Mouse (Mus musculus) cerebellum, adult 8-10 months (tissue): ENCODE results near the gene Cfap157.

Experiments used
- DNase-seq: peaks from one replicate; pipeline ENCODE4 v3.0.0; 2022

Cfap157 gene

DNA sequence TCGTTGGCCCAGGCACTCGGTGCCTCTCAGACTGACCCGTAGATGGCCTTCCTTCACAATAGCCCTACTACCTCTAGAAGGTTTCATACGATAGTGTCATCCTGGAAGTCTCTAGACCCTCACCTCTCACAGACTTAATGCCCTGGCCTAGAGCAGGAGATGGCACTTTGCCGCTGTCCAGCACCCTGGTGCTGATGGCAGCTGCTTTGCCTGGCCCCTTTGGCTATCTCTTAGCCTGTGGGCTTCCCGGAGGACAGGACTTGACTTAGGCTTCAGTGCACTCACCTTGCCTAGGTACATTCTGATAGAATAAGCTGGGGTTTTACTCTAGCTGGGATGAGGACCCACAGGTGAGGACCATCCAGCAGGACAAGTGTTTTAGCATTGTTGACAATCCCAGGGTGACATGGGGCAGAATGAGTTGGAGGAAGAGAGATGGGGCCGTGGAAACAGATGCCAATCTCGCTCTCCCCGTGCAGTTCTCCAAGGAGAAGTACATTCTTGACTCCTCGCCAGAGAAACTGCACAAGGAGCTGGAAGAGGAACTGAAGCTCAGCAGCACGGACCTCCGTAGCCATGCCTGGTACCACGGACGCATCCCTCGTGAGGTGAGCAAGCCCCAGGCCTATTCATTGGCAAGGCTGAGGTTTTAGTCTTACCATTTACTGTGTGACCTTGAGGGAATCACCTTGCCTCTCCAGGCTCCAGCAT, 39.8 kb downstream of the Cfap157 start:
- no peak for DNase-seq

DNA sequence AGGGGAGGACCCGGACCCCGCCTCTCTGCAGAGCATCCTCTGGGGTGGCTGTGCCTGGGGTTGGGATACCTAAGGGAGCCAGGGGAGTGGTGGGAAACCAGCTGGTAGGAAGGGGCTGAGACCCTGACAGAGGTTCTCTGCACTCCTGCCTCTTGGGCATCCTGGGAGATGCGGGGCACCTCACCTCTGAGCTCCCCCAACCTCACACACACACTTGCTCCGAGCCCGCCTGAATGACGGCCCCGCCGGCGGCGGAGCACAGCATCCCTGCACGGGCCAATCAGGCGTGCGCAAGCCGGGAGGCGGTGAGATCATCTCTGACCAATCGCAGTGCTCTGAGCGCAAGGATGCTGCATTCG, 42.1 kb downstream of the Cfap157 start:
- DNase-seq: peak; percentile 88

DNA sequence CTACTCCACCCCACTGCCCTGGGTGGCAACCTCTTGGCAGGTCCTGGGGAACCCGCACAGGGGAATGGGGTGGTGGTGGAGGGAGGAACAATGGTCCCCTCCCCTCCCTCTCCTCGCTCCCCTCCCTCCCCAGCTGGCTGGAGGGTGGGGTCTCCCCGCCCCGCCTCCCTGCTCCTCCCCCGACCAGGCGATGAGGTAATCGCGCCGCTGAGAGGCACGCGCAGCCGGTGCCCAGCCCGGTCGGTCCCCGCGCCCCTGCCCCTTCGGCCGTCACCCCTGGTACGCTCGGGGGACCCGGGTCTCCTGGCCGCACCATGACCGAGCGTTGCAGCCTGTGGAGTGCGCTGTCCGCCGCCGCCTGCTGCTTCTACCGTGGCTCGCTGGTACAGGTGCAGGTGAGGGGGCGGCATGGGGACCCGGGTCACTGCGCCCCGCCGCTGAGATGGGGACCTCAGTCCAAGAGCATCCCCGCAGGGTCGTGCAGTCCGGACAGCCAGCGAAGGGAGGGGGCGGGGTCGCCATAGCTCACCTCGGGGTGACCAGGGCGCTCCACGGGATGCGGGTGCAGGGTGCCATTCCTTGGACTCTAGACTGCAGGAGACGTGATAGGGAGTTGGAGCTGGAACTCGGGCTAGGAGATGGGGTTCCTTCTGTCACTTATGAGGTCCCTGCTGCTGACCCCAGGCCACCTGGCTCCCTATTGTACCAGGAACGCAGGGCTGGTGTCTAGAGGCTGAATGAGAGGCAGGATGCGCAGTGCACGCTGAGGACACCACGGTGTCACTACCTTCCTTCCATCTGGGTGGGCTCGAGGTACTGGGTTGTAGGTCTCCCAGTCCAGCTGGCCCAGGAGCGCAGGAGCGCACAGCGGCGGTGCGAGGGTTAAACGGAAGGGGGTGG, 42.7 kb downstream of the Cfap157 start:
- peak; percentile 73 for DNase-seq

DNA sequence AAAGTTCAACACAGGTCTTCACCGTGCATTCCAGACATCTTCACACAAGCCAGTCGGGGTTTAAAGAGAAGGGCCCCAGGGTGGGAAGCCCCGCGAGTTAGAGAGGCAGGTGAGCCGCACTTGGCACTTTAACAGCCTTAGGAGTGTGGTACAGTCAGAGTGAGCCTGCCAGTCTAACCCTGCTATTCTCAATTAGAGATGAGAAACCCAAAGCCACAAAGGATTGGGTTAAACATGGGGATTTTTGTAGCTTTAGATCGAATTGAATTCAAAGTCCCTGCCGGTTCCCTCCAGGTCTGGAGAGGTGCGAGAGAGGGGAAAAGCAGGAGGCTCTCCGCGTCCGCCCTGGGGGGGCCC, 43.3 kb downstream of the Cfap157 start, which contains the start of gene 6330409D20Rik:
Gene 6330409D20Rik, minus strand, starts transcription at position 101 of the 357 bp plus-strand sequence.
- DNase-seq: no peak

DNA sequence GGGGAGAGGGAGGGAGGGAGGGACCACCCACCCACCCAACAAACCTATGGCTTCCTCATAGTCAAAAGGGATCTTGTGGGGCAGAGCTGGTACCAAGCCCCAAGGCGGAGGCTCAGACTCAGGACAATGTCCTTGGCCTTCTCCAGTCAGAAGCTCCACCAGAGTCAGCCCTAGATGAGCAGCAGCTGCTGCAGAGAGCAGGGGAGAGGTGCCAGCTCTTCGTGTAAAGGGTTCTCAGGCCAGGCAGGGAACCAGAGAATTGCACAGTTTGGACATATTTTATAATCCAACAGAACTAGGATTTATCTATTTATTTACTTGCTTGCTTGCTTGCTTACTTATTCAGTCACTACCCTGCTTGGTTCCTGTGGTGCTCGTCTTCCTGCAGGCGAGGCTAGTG, 44.9 kb downstream of the Cfap157 start:
- DNase-seq: no peak

DNA sequence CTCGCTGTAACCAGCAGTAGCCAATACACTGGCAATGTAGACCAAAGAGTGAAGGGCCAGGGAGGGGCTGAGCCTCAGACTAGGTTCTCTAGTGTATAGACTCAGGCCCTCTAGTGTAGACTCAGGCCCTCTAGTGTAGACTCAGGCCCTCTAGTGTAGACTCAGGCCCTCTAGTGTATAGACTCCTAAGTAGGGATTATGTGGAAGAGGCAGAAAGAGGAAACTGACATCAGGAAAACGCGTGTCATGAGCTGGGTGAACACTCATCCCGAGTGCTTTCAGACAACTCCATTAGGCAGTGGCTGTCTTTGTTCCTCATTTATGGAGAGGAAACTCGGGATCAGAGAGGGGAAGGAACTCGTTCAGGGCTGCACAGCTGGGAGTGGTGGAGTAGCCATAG, 47.2 kb downstream of the Cfap157 start:
- DNase-seq: no peak

DNA sequence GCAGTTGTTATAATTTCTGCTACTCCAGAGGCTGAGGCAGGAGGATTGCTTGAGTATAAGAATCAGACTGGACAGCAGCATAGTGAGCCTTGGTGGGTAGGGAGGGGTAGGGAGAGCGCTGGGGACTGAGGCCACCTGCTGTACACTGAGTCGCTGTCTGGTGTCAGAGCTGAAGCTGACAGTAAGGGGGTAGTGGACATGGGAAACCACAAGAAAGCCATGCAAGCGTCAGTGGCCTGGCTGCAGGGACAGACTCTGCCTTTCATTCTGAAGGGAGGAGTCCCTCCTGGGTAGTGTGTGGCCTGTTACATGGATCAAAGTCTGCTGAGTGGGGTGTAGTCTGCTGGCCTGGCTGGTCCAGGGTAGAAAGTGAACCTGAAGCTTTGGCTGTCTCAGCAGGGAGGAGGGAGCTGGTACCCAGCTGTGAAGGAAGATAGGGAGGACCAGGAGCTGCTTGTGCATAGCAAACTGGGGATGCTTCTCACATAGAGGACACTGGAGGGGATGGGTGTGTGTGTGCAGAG, 47.9 kb downstream of the Cfap157 start:
- no peak for DNase-seq

DNA sequence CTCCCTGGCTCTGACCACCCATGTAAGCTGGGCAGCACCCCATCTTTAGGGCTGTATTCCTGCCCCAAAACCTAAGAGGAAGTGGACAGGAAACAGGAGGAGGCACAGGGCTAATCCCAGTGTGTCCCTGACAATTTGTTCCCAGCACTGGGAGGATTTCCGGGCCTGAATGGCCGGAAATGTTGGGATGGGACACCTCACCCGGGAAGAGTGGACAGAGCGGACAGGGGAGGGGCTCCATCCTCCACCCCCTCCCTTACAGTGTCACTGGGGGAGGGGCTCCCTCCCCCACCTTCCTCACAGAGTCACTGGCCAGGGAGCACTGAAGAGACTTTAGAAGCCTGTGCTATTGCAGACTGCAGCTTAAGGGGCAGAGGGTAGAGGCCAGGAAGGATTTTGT, 49.3 kb downstream of the Cfap157 start:
- DNase-seq: no peak

DNA sequence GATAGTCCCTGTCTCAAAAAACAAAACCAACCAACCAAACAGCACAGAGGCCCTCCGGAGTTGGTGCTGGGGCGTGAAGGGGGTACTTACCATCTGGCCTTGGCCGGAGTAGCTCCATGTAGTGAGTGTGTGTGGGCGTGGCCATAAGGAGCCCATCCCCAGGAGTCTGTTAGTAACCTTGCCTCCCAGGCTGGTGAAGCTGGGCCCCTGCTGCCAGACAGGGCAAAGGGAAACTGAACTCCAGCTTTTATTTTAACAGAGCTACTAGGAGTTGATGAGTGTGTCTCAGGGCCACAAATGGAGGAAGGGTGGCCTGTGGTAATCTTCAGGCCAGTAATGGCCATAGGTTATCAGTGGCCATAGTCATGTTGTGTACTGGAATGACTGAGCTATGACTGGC, 49.7 kb downstream of the Cfap157 start:
- no peak for DNase-seq

DNA sequence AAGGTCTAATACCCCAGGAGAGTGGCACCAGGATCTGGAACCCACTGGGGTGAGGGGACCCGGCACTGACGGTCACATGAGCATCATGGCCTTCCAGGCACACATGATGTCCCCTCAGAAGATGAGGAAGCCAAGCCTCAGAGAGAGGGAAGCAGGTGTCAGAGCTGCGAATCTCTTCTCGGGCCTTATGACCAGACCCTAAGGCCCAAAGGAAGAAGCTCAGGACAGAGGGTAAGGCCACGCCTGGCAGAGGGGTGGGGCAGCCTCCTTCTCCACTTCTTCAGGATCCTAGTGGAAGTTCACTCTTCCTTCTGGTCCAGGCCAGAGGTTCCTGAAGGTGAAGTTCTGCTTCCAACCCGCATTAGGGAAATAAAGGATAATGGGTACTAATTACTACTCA, 51.5 kb downstream of the Cfap157 start:
- no peak for DNase-seq

DNA sequence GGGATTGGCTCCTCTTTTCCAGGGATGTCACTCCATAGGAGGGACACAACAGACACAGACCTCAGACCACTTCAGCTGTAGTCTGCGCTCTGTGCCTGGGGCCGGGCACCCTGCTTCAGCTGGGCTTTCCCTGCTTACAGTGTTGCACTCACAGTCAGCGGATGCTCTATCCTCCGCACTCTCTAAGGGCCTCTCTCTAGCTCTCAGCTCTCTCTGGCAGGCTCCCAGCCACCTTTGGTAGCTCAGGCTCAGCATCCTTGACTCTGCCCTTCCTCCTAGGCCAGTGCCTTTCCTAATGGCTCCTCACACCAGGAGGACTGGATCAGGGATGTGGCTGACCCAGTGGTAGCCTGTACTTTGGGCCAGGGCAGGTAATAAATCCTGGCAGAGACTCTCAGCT, 52.3 kb downstream of the Cfap157 start:
- no peak for DNase-seq

DNA sequence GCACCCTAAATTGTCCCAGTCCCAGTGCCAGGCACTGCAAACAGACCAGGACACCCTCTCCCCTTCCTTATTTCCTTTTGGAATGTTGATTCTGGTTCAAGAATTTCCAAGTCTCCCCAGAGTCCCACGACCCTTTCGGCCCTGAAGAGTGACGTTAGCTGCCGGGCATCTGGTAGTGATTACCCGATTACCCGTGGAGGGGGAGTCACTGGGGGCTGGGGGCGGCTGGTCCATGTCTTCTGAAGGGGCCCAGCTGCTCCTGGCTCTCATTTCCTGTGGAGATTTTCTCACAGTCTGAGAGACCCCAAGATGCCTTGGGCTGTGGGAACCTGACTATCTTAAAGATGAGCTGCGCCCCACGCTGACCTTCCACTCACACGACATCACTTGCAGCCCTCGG, 53.4 kb downstream of the Cfap157 start:
- DNase-seq: no peak

DNA sequence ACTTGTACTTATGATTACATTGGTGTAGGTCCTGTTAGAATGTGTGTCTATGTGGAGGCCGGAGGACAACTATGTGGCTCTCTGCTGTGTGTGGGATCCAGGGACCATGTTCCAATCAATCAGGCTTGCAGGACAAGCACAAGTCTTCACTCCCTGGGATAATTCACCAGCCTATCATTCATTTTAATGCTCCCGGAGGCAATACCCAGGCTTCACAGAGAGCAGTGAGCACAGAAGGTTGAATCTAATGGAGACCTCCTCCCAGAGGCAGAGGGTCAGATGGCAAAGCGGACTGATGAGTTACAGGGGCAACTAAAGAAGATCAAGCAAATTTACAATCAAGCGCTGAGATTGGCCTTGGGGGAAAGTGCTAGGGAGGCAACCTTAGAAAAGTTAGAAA, 54.7 kb downstream of the Cfap157 start:
- DNase-seq: no peak

DNA sequence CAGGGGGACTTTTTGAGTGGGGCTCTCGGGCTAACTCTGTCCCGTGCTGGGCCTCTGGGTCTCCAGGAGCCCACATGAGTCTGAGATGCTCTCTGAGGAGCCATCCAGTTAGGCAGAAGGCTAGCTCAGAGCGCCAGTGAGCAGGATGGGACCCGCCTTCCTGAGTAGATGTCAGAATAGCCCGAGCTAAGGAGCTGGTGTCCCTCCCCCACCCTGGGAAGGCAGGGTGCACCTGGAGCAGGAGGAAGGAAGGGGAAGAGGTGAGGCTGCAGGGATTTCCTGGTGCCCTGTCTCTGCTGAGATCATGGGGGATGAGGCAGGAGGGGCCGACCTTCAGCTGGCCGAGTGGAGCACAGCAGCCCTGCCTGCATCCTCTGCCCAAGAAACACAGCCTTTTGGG, 55.8 kb downstream of the Cfap157 start:
- no peak for DNase-seq

DNA sequence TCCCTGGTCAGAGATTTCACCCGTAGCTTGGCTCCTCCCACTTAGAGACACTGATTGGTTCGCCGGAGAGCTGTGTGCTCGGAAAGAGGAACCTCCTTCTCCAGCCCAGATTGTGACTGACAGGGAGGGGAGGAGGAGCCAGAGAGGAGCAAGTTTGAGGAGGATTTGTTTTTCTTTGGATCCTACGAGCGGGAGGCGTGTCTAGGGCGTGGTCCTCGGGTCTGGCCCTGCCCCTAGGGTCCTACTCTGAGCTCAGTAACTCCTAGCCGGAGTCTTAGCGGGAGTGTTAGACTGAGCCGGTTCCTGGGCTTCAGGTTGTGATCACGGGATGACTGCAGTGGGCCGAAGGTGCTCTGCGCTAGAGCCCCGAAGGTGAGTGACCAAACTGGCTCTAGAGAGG, 56.8 kb downstream of the Cfap157 start:
- peak; percentile 78 for DNase-seq
